Mouse (Mus musculus) right cerebral cortex, postnatal 4 days (tissue): ENCODE measurements around the gene Pitx2.

Source experiments
- DNase-seq: peaks from one replicate; pipeline ENCODE4 v3.0.0-alpha.2; 2022

The Pitx2 gene

DNA sequence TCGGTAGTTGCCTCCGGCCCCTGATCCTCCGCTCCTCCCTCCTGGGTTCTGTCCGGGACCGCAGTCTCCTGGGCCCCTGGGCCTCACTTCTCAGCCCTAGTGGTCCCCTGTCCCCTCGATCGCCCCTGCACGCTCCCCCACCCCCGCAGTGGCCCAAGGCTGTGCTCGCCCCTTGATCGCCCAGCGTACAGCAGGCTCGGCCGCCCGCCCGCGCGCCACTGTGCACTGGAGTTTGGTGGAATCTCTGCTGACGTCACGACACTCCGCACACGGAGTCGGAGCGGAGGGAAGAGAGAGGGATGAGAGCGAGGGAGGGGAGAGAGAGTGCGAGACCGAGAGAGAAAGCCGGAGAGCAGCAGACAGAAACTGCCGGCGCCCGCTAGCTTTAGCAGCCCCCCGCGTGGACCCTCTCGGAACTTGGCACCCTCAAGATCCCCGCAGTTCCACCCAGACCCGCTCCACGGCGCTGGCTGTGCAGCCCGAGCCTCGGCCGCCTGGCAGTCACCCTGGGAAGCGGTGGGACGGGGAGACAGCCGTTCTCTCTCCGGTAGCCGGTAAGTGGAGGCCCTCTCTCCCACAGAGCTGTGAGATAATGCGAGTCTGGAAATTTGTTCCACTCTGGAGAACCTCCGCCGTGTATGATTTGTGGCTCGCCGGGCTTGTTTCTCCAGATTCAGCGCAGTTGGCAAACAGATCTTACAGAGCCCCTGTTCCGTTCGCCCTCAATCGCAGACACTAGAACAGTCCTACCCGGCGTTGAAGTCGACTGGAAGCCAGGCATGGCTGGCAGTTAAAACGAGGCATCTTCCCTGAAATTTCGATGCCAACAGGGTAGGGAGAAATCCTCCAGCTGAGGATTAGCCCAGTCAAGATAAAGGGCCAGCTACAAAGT, at the start of gene Pitx2:
Gene Pitx2 (plus strand): TSS at position 270 of the 892 bp plus-strand sequence.
- DNase-seq = no peak

DNA sequence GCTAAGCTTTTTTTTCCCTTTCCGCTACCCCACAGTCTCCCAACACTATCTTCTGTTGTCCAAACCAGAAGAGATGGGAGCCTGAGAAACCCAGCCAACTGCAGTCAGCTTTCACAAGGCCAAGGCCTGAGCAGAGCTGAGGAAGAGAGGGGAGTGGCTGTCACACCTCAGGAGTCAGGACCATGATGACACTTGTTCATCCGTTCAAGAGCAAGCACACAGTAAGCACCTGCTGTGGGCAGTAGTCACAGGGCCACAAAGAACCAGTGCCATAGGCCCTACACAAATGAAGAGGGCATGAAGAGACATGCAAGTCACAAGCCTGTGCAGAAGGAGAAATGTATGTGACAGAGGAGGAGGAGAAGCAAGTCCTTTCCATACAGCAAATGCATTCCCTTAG, 49.7 kb upstream of the Pitx2 start:
- DNase-seq = no peak

DNA sequence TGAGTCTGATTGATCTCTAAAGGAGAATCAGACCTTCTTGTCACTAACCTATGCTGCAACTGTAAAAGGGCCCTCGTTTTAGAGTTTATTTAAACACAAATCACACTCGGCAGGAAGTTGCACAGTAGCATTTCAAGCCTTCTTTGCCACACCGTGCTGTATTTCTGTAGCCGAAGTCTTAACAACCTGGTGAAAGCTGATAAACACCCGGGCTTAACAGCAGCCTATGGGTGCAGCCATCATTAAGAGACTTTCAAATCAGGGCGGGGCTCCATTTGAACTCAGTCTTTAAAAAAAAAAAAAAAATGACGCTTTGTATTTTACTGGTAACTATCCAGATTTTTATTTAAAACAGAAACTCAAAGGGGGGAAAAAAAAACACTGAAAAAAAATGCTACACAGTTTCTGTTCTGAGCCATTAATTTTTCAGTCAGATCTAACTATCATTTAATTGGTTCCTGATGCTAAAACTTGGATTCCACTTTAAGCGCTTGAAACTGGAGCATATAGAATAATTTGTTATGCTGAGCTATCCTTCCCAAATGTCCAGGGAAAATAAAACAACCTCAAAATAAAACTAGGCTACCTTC, 48.5 kb upstream of the Pitx2 start:
- DNase-seq = no peak

DNA sequence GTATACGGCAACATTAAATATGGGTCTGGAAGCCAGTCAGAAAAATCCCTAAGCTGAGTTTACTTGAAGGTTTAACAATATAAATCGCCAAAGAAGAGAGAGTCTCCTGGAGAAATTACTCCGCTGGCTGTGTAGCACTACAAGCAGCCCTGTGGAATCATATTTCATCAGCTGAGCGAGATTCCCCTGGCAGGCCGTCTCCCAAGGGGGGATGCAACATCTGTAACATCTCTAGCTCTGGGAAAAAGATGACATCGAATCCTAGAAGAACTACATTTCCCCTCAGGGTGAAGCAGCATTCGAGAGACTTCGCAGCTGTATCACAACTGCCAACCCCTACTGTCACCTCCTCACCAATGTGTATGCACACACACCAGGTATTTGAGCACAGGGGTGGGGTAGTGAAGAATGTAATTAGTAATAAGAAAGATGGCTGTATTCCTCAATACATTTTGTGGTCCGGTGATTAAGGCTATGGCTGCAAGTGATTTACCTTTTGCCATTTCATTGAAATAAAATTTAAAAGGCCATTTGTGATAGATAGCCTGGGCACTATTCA, 40.8 kb upstream of the Pitx2 start:
- DNase-seq = no peak

DNA sequence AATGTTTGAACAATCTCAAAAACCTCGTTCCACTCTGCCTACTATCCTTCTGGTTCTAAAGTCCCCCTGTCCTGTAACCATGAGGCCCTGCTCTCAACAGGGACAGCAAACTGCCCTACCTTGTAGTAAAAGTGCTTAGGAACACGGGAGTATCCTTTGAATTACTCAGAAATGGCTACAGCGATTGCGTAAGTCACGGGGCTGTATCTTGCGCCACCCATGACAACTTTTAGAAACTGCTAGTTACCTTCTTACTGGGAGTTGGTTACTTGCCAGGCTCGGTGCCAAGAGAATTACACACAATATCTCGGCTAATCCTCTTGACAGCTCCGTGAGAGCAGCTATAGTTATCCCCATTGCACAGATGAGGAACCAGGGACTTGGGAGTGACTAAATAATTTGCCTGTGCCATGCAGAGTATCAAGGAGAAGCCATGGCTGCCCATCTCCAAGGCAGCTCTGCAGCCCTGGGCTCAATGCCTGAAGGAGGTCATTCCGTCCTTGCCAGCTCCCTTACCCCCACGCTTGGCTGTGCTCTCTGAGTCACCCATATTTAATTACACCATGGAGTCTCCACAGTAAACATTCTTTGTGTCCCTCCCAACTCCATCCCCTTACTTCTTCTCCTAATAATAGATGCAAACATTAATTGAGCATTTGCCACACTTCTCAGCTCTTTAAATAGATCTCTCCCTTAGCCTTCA, 38.2 kb upstream of the Pitx2 start:
- DNase-seq = no peak

DNA sequence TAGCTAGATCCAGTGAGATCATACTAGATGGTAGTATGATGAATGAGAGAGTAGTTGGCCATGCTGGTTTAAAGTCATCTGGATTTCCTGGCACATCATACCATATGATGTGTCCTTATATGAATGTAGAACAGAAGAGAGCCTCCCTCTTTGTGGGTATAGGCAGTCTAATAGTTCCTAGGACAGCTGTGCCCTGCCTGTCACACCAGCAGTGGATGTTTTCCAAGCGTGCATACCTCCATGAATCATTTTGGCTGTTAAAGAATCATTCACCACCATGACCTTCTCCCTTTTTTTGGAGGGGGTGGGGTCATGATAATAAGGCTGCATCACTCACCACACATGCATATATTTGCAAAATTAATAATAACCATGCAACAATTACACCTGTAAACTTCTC, 35.4 kb upstream of the Pitx2 start:
- DNase-seq = no peak

DNA sequence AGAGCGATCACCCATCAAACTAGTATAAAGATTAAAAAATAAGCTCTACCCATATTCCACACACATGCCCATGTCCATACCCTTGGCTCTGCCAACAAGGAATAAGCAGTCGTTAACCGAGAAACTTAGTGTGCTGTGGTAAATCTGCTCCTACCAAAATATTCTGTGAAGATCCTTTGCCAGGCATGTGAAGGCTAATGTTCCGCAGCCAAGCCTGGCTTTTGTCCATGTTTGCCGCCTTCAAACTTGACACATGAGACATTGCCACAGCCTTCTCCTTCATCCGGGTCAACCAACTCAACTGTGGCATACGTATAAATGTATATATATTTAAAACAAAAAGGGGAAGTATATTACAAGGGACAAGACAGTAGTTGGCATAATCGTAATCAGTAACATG, 34.0 kb upstream of the Pitx2 start:
- DNase-seq = no peak

DNA sequence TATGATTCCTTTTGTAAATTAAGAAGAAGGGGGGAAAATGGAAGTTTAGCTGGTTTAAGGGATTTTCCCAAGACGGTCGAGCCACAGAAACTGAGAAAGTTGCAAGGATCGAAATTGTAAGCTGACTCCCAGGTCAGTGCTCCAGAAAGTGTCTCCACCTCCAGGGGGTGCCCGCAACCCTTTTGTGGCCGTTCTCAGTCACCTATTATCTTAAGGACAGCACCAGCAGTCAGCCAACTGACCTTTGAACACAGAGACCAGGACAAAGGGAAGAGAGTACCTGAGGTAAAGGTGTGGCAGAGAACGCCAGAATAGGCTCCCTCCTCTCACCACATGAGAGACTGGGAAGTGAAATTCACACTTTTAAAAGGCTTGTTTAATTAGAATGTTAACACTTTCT, 33.0 kb upstream of the Pitx2 start:
- no peak for DNase-seq

DNA sequence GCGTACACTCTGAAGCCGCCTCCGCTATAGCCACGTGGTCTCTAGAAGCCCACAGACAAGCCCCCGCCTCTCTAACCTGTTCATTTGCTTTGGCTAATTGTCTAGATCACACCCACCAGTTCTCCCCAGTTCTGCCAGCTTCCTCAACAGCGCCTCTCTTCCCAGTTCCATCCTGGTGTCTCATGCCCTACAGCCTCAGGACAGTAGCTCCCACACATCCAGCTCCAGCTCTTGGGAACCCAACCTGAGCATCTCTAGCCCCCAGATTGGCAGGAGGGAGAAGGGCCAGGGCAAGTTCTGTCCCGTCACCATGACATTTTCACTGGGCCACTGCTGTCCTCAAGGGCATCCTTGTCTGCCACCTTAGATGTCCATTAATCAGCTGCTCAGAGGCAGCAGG, 29.3 kb upstream of the Pitx2 start:
- DNase-seq = no peak

DNA sequence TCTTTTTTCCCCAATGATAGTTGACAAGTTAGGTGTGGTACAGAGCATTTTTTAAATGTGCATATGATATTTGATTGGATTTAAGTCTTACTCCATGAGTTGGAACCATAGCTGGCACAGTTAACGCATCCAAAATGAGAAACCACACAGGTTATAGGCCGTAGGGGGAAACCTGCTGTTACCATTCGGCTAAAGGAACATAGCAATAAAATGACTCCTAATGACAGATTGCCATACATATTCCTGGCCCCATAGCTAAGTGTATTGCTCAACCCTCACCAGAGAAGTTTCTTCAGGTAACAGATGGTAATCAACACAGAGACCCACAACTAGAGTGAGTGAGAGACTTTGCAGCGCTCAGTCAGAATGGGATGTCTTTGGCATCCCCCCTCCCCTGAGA, 27.9 kb upstream of the Pitx2 start:
- DNase-seq = no peak

DNA sequence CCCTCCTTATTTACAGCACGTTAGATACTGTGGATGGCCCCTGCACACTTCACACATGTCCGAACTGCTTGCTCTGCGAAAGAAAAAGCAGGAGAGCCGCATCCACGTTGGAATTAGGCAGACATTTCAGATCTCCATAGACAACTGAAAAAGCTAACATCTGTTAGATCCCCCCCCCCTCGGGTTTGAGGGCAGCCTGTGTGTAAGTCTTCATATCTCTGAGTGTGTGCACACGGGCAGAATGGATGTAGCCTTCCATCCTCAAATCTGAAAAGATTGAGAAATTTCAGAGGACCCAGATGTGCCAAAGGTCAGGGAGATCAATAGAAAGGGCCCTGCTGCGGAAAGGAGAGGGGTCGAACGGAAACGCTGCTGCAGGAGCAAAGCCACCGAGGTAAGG, 5.2 kb upstream of the Pitx2 start:
- no peak for DNase-seq

DNA sequence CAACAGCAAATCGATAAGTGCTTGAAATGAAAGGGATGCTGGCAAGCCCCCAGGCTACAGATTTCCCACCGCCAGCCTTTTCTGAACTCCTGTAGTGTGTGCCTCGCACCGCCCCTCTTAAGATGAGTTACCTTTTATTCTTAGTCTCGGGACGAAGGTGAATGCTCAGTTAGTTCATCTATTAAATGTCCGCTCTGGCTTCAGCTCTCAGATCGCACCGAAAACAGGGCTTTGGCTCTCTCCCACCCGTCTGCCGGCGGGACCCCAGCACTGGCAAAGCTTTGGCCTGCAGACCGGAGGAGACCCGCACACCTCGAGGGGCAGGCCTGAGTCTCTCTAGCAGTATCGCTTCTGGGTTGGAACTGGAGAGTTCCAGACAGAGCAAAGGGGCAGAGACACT, 4.6 kb upstream of the Pitx2 start:
- no peak for DNase-seq

DNA sequence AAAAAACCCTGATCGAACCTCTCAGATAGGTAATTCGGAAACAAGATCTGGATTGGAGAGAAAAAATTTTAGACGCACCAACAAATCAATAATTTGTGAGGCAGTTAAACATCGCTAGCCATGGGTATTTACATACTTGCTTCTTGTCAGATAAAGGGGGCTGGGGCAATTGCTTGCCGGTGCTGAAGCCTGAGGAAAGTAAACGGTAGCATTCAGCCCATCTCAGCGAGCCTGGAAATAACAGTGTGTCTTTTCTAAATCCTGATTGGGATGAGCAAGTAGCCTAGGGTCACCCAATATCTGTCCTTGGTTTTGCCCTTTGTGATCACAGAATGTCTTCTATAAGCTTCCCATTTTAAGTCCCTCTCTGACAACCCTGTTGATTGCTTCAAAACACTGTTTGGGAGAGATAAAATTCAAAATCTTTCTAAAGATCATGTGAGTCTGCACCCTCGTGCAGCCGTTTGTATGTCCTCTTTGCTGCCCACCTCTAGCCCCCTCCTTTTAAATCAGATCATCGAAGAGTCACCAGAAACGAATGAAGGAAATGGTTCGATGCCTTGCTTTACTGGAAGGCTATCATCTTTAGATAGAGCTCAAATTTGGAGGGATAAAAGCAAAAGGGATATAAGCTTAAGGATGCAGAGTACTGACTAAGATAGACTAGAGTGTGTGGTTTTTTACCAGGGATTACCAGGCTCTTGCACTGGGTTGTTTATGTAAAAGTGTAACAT, 3.7 kb upstream of the Pitx2 start:
- DNase-seq = no peak

DNA sequence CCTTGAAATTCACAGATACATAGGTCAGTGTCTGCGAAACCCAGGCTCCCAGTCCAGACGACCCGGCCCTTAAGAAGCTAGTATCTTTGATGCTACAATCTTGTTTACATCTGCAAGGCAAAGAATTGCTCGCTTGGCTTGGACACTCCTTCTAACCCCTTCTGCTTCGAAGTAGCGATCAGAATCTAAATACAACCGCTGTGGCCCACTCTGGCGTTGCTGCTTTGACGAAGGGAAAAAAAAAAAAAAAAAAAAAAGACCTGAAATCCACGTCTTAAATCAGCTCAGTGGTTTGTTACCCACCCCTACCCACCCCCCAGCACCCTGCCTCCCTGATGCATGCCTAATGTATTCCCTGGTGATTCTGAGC, 3.1 kb upstream of the Pitx2 start:
- no peak for DNase-seq

DNA sequence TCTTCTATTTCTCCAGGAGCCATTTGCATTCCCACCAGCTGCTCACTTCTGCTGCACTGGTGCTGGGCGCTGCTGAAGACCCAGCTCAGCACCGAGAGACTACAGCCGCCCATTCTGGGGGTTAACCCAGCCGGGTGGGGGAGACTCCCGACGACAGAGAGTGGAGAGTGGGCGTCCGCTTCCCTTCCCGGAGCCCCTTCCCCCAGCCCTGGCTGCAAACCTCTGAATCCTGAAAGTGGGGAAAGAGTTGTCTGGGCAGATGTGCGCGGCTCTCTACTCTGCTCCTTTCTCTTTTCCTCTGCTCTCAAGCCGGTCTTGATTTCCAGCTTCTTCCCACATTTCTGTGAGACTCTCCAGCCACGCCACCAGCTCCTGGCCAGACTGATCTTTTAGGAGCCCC, 2.6 kb upstream of the Pitx2 start:
- DNase-seq = no peak

DNA sequence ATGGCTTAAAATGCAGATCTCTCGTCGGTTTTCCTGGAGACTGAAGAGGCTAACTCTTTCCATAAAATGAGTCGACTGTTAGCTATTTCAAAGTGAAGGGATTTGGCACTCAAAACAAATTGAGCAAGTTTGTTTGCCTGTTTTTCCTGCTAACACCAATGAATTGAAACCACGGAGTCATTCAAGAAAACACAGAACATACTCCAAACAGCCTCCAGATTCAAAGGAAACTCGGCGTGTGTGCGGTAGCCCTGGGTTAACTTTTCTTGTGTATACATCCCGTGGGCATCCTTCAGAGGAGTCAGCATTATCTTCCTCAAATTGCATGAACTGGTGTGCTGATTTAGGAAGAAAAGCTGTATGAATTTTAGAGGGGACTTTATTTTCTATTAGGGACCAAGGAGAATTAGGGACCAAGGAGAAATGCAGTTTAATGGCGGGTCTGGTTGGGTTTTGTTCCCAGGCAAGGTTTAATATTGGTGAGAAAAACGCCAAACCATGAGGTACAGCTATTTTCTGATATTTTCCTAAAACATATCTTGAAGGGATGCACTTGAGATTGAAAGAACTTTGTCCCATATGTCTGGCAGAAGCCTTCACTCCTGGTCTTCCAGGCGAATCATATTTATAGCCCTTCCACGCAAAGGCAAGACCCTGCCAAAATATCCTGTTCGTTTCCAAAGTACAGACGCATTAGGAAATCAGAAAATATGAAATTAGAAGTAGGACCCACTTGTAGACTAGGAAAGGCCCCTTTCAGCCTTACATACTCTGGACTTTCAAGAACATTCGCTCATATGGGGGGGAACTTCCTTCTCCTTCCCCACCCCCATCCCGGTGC, 1.7 kb upstream of the Pitx2 start:
- no peak for DNase-seq

DNA sequence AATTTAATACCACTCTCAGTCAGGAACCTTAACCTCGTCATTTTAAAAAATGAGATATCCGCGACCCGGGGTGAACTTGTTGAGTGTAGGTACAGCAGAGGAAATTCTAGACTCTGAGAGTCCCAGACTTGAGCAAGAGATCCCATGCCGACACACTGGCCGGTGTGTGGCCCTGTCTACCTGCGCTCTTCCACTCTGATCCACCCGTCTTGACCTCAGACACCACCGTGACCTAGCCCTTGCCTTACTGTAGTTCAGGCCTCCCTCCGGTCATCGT, 1.1 kb upstream of the Pitx2 start:
- no peak for DNase-seq

DNA sequence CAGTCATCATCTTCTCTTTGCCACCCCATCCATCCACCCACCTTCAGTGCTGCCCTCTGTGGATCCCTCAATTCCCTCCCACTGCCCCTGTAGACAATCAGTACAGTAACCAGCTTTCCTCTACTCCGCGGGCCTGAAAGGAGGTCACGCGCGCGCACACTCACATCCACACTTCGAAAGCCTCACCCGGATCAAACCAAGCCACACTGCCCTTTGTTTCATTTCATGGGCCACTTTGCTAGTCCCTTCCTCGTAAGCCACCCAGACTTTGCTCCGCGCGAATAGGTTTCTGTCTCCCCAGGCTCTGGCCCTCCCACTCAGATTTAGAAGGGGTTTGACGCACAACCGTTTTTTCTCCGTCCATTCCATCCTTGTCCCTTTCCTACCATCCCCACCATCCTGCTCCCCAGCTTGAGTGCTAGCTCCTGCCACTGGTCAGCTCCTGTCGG, 494 bp upstream of the Pitx2 start:
- DNase-seq = no peak

DNA sequence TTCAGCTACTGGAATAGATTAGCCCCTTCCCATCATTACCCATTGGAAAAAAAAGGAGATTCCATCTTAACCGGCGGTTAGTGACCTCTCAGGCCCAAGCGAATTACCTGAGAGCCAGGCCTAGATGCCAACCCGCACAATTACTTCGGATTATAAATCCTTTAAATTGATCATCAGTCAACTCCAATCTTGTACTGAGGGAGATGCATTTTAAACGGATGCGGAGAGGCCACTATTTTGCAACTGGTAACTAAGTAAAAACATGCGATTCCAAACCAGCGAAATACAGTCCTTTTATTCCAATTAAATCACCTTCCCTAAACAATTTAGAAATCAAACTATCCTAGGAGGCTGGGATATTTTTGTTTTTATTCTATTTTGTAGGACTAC, 818 bp downstream of the Pitx2 start:
- DNase-seq = no peak

DNA sequence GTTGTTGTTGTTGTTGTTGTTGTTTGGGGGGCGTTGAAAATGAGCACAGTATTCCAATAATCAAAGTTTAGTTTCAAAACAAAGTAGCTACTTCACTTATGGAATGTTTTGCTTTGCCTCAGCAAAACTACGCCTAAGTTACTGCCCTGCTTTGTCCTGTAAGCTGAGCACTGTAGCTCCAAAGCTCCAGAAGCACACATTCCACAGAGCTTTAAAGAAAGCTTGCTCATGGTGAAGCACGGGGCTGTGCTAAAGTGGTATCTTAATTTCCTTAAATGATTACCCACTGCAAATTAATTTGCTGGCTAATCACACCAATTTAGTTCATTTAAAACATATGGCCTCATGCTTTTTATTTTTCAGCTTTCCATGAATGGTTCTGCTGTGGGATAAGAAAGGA, 1.5 kb downstream of the Pitx2 start:
- no peak for DNase-seq

DNA sequence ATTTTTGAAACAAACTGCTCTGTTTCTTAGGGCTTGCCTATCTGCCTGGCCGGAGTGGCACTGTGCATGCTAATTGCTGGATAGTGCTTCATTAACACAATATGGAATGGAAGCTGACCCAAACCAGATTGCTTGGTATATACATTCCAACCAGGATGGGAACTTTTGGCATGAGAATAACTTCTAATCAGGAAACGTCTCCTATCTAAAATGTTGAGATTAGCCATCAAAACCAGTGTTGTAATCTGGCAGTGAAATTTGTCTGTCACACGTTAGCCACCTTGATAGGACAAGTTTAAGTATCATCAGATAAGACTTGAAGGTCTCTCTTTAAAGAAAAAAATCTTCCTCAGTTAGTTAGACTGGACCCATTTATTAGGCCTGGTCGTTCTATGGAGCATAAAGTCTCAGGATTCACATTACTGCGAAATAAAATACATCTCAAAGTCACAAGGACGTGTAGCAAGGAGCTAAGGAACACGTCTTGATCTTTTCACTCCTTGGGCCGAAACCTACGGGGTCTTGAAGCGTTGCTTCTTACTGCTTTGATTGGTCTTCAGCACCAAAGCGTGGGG, 2.1 kb downstream of the Pitx2 start:
- no peak for DNase-seq
